Mouse (Mus musculus): ENCODE results near the gene Fnbp1. TPM values are rescaled to one million over a fixed set of nuclear protein-coding genes. Genes with fewer than 3 reads are reported as not detected.
"Not testable (repeated sequence)": the region's sequence is repeated elsewhere in the genome, so short reads cannot be mapped to it uniquely, and the experiment has no call there.

Gene Fnbp1
- polyA plus RNA-seq, 1 experiment from 2014 or later, result 29.1 TPM

GRCm38 (mm10) chr2:31172536-31172935 is 30.7 kb upstream of the Fnbp1 start:
- WGBS, result 97% methylated on average over 5 of the region's 5 CpGs
- no peak for ATAC-seq (ENCODE audit: low FRiP score)
- Histone ChIP-seq H3K9ac (no peak overlapping the region), H3K9me3 (ENCODE audit: control insufficient read depth, low read length) (no peaks in the 10 kb centered on the region), H3K4me2 (replicated peaks) (no peak overlapping the region), H3K36me3 (replicated peaks; ENCODE audit: control insufficient read depth, insufficient read depth) (peaks cover 100% of the 10 kb centered on the region), H3K4me3 (replicated peaks; ENCODE audit: low read length) (no peak overlapping the region), H3K4me1 (replicated peaks; ENCODE audit: control insufficient read depth, insufficient read depth, low read length) (no peaks in the 10 kb centered on the region), H3K27ac (no peak overlapping the region), H3K27me3 (ENCODE audit: control insufficient read depth, insufficient read depth, low read length) (no peaks in the 10 kb centered on the region)
- no peak for DNase-seq (ENCODE audit: low spot score)

- no peak for ATAC-seq (ENCODE audit: low FRiP score)
- DNase-seq (ENCODE audit: low spot score), result no peak
- H3K9ac ChIP-seq, result no peak overlapping the region
- no peaks in the 10 kb centered on the region for H3K4me1 ChIP-seq (replicated peaks; ENCODE audit: control insufficient read depth, insufficient read depth, low read length)
- no peak overlapping the region for H3K4me3 ChIP-seq (replicated peaks; ENCODE audit: low read length)
- H3K4me2 ChIP-seq (replicated peaks), result no peak overlapping the region
- no peaks in the 10 kb centered on the region for H3K27me3 ChIP-seq (ENCODE audit: control insufficient read depth, insufficient read depth, low read length)
- H3K9me3 ChIP-seq (ENCODE audit: control insufficient read depth, low read length), result no peaks in the 10 kb centered on the region
- WGBS, result 81% methylated on average over 5 of the region's 5 CpGs
- H3K36me3 ChIP-seq (replicated peaks; ENCODE audit: control insufficient read depth, insufficient read depth), result peaks cover 100% of the 10 kb centered on the region
- no peak overlapping the region for H3K27ac ChIP-seq
Measured at GRCm38 (mm10) chr2:31172001-31172400, 30.2 kb upstream of the Fnbp1 start.

- H3K4me3 ChIP-seq (replicated peaks; ENCODE audit: low read length), result no peak overlapping the region
- H3K9me3 ChIP-seq (ENCODE audit: control insufficient read depth, low read length), result no peaks in the 10 kb centered on the region
- 90% methylated on average over 6 of the region's 6 CpGs for WGBS
- H3K4me1 ChIP-seq (replicated peaks; ENCODE audit: control insufficient read depth, insufficient read depth, low read length), result no peaks in the 10 kb centered on the region
- no peaks in the 10 kb centered on the region for H3K27me3 ChIP-seq (ENCODE audit: control insufficient read depth, insufficient read depth, low read length)
- DNase-seq (ENCODE audit: low spot score) (no peak), ATAC-seq (ENCODE audit: low FRiP score) (no peak)
- no peak overlapping the region for H3K4me2 ChIP-seq (replicated peaks)
- H3K36me3 ChIP-seq (replicated peaks; ENCODE audit: control insufficient read depth, insufficient read depth), result peaks cover 87% of the 10 kb centered on the region
- H3K27ac ChIP-seq, result no peak overlapping the region
- no peak overlapping the region for H3K9ac ChIP-seq
Measured at GRCm38 (mm10) chr2:31170164-31170563, 28.4 kb upstream of the Fnbp1 start.

GRCm38 (mm10) chr2:31169001-31169400 is 27.2 kb upstream of the Fnbp1 start:
- Histone ChIP-seq H3K9me3 (ENCODE audit: control insufficient read depth, low read length) (no peaks in the 10 kb centered on the region), H3K4me3 (replicated peaks; ENCODE audit: low read length) (no peak overlapping the region), H3K27me3 (ENCODE audit: control insufficient read depth, insufficient read depth, low read length) (no peaks in the 10 kb centered on the region), H3K27ac (no peak overlapping the region), H3K9ac (no peak overlapping the region), H3K4me2 (replicated peaks) (no peak overlapping the region), H3K36me3 (replicated peaks; ENCODE audit: control insufficient read depth, insufficient read depth) (peaks cover 75% of the 10 kb centered on the region), H3K4me1 (replicated peaks; ENCODE audit: control insufficient read depth, insufficient read depth, low read length) (no peaks in the 10 kb centered on the region)
- WGBS, result 88% methylated on average over 10 of the region's 10 CpGs
- no peak for ATAC-seq (ENCODE audit: low FRiP score)
- no peak for DNase-seq (ENCODE audit: low spot score)

- not testable (repeated sequence) for H3K4me3 ChIP-seq (replicated peaks; ENCODE audit: low read length); H3K27me3 ChIP-seq (ENCODE audit: control insufficient read depth, insufficient read depth, low read length); H3K9me3 ChIP-seq (ENCODE audit: control insufficient read depth, low read length); DNase-seq (ENCODE audit: low spot score); H3K27ac ChIP-seq; H3K4me1 ChIP-seq (replicated peaks; ENCODE audit: control insufficient read depth, insufficient read depth, low read length); ATAC-seq (ENCODE audit: low FRiP score); H3K4me2 ChIP-seq (replicated peaks); H3K9ac ChIP-seq
- 86% methylated on average over 2 of the region's 2 CpGs for WGBS
- H3K36me3 ChIP-seq (replicated peaks; ENCODE audit: control insufficient read depth, insufficient read depth), result peaks cover 61% of the 10 kb centered on the region
Measured at GRCm38 (mm10) chr2:31167571-31167970, 25.8 kb upstream of the Fnbp1 start.

- no peak overlapping the region for H3K4me2 ChIP-seq (replicated peaks)
- 74% methylated on average over 4 of the region's 4 CpGs for WGBS
- H3K36me3 ChIP-seq (replicated peaks; ENCODE audit: control insufficient read depth, insufficient read depth), result peaks cover 41% of the 10 kb centered on the region
- H3K9ac ChIP-seq, result no peak overlapping the region
- H3K9me3 ChIP-seq (ENCODE audit: control insufficient read depth, low read length), result no peaks in the 10 kb centered on the region
- ATAC-seq (ENCODE audit: low FRiP score) (no peak), DNase-seq (ENCODE audit: low spot score) (no peak)
- no peaks in the 10 kb centered on the region for H3K27me3 ChIP-seq (ENCODE audit: control insufficient read depth, insufficient read depth, low read length)
- no peak overlapping the region for H3K4me3 ChIP-seq (replicated peaks; ENCODE audit: low read length)
- no peak overlapping the region for H3K27ac ChIP-seq
- no peaks in the 10 kb centered on the region for H3K4me1 ChIP-seq (replicated peaks; ENCODE audit: control insufficient read depth, insufficient read depth, low read length)
Measured at GRCm38 (mm10) chr2:31165529-31165928, 23.7 kb upstream of the Fnbp1 start.

- Histone ChIP-seq H3K4me3 (replicated peaks; ENCODE audit: low read length) (no peak overlapping the region), H3K27me3 (ENCODE audit: control insufficient read depth, insufficient read depth, low read length) (no peaks in the 10 kb centered on the region), H3K9me3 (ENCODE audit: control insufficient read depth, low read length) (no peaks in the 10 kb centered on the region), H3K9ac (no peak overlapping the region), H3K27ac (no peak overlapping the region), H3K4me2 (replicated peaks) (no peak overlapping the region), H3K4me1 (replicated peaks; ENCODE audit: control insufficient read depth, insufficient read depth, low read length) (no peaks in the 10 kb centered on the region), H3K36me3 (replicated peaks; ENCODE audit: control insufficient read depth, insufficient read depth) (peaks cover 35% of the 10 kb centered on the region)
- DNase-seq (ENCODE audit: low spot score) (no peak), ATAC-seq (ENCODE audit: low FRiP score) (no peak)
- WGBS, result 42% methylated on average over 5 of the region's 5 CpGs
Measured at GRCm38 (mm10) chr2:31164841-31165455, 23.1 kb upstream of the Fnbp1 start.

- no peak for ATAC-seq (ENCODE audit: low FRiP score)
- Histone ChIP-seq H3K36me3 (replicated peaks; ENCODE audit: control insufficient read depth, insufficient read depth) (peaks cover 21% of the 10 kb centered on the region), H3K9me3 (ENCODE audit: control insufficient read depth, low read length) (no peaks in the 10 kb centered on the region), H3K4me2 (replicated peaks) (no peak overlapping the region), H3K27me3 (ENCODE audit: control insufficient read depth, insufficient read depth, low read length) (no peaks in the 10 kb centered on the region), H3K4me3 (replicated peaks; ENCODE audit: low read length) (no peak overlapping the region), H3K9ac (no peak overlapping the region), H3K27ac (no peak overlapping the region), H3K4me1 (replicated peaks; ENCODE audit: control insufficient read depth, insufficient read depth, low read length) (no peaks in the 10 kb centered on the region)
- WGBS, result 88% methylated on average over 11 of the region's 11 CpGs
- no peak for DNase-seq (ENCODE audit: low spot score)
Measured at GRCm38 (mm10) chr2:31163361-31164118, 21.7 kb upstream of the Fnbp1 start.

- Histone ChIP-seq H3K9me3 (ENCODE audit: control insufficient read depth, low read length) (no peaks in the 10 kb centered on the region), H3K36me3 (replicated peaks; ENCODE audit: control insufficient read depth, insufficient read depth) (peaks cover 1% of the 10 kb centered on the region; the same call in 1 of the 2 replicates), H3K4me1 (replicated peaks; ENCODE audit: control insufficient read depth, insufficient read depth, low read length) (no peaks in the 10 kb centered on the region), H3K4me2 (replicated peaks) (no peak overlapping the region), H3K9ac (no peak overlapping the region), H3K27ac (no peak overlapping the region), H3K27me3 (ENCODE audit: control insufficient read depth, insufficient read depth, low read length) (no peaks in the 10 kb centered on the region), H3K4me3 (replicated peaks; ENCODE audit: low read length) (no peak overlapping the region)
- ATAC-seq (ENCODE audit: low FRiP score), result no peak
- no peak for DNase-seq (ENCODE audit: low spot score)
- WGBS, result 92% methylated on average over 4 of the region's 4 CpGs
Measured at GRCm38 (mm10) chr2:31161620-31162019, 19.8 kb upstream of the Fnbp1 start.

Measured in hindbrain, embryonic 14.5 days (tissue).